Mouse (Mus musculus): ENCODE results near the gene Tada2a.

DNA sequence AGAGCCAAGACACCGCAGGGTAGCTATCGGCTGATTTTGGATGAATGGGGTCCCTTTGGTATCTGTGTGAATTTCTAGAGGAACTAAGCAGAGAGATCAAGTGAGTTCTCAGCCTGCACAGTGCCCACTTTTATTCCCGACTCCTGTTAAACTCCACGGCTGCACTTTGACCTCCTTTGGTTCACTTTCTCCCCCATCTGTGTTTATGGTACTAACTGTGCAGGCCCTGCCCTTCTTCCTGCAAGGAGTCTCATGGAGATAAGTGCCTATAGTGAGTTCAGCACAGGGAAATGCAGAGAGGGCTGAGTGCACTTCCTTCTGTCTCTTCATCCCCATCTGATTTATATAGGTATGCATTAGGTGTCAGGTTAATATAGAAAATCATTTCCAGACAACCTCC lies 35.2 kb upstream of the Tada2a start:
- TF ChIP-seq CTCF (IDR thresholded peaks at IDR 0.05; ENCODE audit: low read depth) (no peak), EP300 (IDR thresholded peaks at IDR 0.05; ENCODE audit: low read depth) (no peak)

Data from heart, postnatal 0 days (tissue).